Mouse (Mus musculus) kidney, postnatal 0 days (tissue): ENCODE measurements around the gene N4bp1. TPM values are rescaled to one million over a fixed set of nuclear protein-coding genes. Genes with fewer than 3 reads are reported as not detected.

Source experiments
- ATAC-seq: fragments of 200-750 bp; cut with Nextera tagmentation; replicated peaks from 2 replicates; pipeline ENCODE4 v1.8.0; 2017; ENCODE audit warnings: low read depth, moderate number of reproducible peaks, moderate TSS enrichment, moderate library complexity; ENCODE audit not compliant: low FRiP score
- DNase-seq: peaks from one replicate; pipeline ENCODE4 v3.0.0-alpha.2; 2016; ENCODE audit warnings: low spot score
- H3K27ac ChIP-seq: fragments of 300-500 bp; sonication (generic); 2 replicates; pipeline ENCODE4 v1.5.1; 2014; ENCODE audit warnings: mild to moderate bottlenecking
- H3K27me3 ChIP-seq: fragments of 300-500 bp; sonication (generic); 2 replicates; pipeline ENCODE4 v1.6.1; 2014; ENCODE audit warnings: low read length, mixed read lengths; ENCODE audit not compliant: insufficient read depth
- H3K36me3 ChIP-seq: fragments of 300-500 bp; sonication (generic); 2 replicates; pipeline ENCODE4 v1.6.1; 2014; ENCODE audit warnings: low read length, mixed read lengths; ENCODE audit not compliant: insufficient read depth
- H3K4me1 ChIP-seq: fragments of 300-500 bp; sonication (generic); replicated peaks from 2 replicates; pipeline ENCODE4 v1.6.1; 2014; ENCODE audit warnings: antibody characterized with exemption, low read length, mixed read lengths; ENCODE audit not compliant: insufficient read depth
- H3K4me2 ChIP-seq: fragments of 300-500 bp; sonication (generic); 2 replicates; pipeline ENCODE4 v1.6.1; 2014; ENCODE audit warnings: mild to moderate bottlenecking, low read length, moderate library complexity, mixed read lengths
- H3K4me3 ChIP-seq: fragments of 300-500 bp; sonication (generic); replicated peaks from 2 replicates; pipeline ENCODE4 v1.5.1; 2014; ENCODE audit warnings: low read depth, low read length
- H3K9ac ChIP-seq: fragments of 300-500 bp; sonication (generic); 2 replicates; pipeline ENCODE4 v1.6.1; 2014; ENCODE audit warnings: low read depth, low read length
- H3K9me3 ChIP-seq: fragments of 300-500 bp; sonication (generic); replicated peaks from 2 replicates; pipeline ENCODE4 v1.6.1; 2016; ENCODE audit warnings: low read length, inconsistent platforms, mixed read lengths
- CTCF ChIP-seq: IDR thresholded peaks from 2 replicates; pipeline ENCODE4 v1.5.1; 2016; ENCODE audit warnings: antibody characterized with exemption, low read depth, mild to moderate bottlenecking, moderate library complexity
- WGBS: fragments of 180-500 bp; shearing (Covaris S2); extraction: QIAGEN DNeasy Blood & Tissue Kit; methylation state at CpG from one replicate; pipeline ENCODE4 v1.1.7; 2014; 5-methylcytosine and 5-hydroxymethylcytosine counted together
- polyA plus RNA-seq: library from polyadenylated mRNA; unstranded; fragments of >200 nt; fragmentation: Nextera tagmentation; extraction: Ambion mirVana; gene quantifications from 2 replicates; pipeline ENCODE4 v1.2.1, GENCODE M21; 2015

The N4bp1 gene
- 5.6 and 6.3 TPM in 2 replicates for polyA plus RNA-seq

GRCm38 (mm10) chr8:86884489-86885463 lies at the start of gene N4bp1:
N4bp1 (minus strand) TSS chr8:86885258.
- peak; percentile 89 for ATAC-seq
- Histone ChIP-seq H3K9ac (peak within 1 kb of the TSS; percentile 94), H3K36me3 (no peaks in the 10 kb centered on the region), H3K4me2 (peak within 1 kb of the TSS; percentile 89), H3K4me3 (peak within 1 kb of the TSS; percentile 96), H3K27ac (peak within 1 kb of the TSS; percentile 93), H3K27me3 (no peaks in the 10 kb centered on the region), H3K9me3 (no peaks in the 10 kb centered on the region), H3K4me1 (peaks cover 13% of the 10 kb centered on the region)
- no peak for TF ChIP-seq CTCF
- peak; percentile 94 for DNase-seq
- WGBS: under 1% methylated on average over 81 of the region's 119 CpGs

- Histone ChIP-seq H3K4me2 (no peak overlapping the region), H3K9ac (no peak overlapping the region), H3K4me3 (no peak overlapping the region), H3K36me3 (no peaks in the 10 kb centered on the region), H3K27ac (no peak overlapping the region), H3K4me1 (no peaks in the 10 kb centered on the region), H3K27me3 (no peaks in the 10 kb centered on the region), H3K9me3 (no peaks in the 10 kb centered on the region)
- no peak for DNase-seq
- WGBS: 73% methylated on average over 5 of the region's 5 CpGs
- no peak for ATAC-seq
- TF ChIP-seq CTCF: 0 out of 2 replicates have a peak, but pooled peaks have one; percentile 2
Measured at GRCm38 (mm10) chr8:86934841-86935240, 49.8 kb upstream of the N4bp1 start.

GRCm38 (mm10) chr8:86934393-86934792 lies 49.3 kb upstream of the N4bp1 start:
- ATAC-seq (no peak), DNase-seq (no peak)
- Histone ChIP-seq H3K36me3 (no peaks in the 10 kb centered on the region), H3K27ac (no peak overlapping the region), H3K4me3 (no peak overlapping the region), H3K4me1 (no peaks in the 10 kb centered on the region), H3K9ac (no peak overlapping the region), H3K4me2 (no peak overlapping the region), H3K9me3 (no peaks in the 10 kb centered on the region), H3K27me3 (no peaks in the 10 kb centered on the region)
- no peak for TF ChIP-seq CTCF
- WGBS: 52% methylated on average over 13 of the region's 13 CpGs

GRCm38 (mm10) chr8:86933898-86934297 lies 48.8 kb upstream of the N4bp1 start:
- H3K9ac ChIP-seq: no peak overlapping the region
- H3K4me2 ChIP-seq: no peak overlapping the region
- no peaks in the 10 kb centered on the region for H3K4me1 ChIP-seq
- no peaks in the 10 kb centered on the region for H3K9me3 ChIP-seq
- 0 out of 2 replicates have a peak, but pooled peaks have one; percentile 43 for ATAC-seq
- H3K27me3 ChIP-seq: no peaks in the 10 kb centered on the region
- H3K4me3 ChIP-seq: no peak overlapping the region
- H3K27ac ChIP-seq: no peak overlapping the region
- no peaks in the 10 kb centered on the region for H3K36me3 ChIP-seq
- peak; percentile 84 for TF ChIP-seq CTCF
- peak; percentile 82 for DNase-seq
- WGBS: 9% methylated on average over 9 of the region's 9 CpGs

- H3K9ac ChIP-seq: no peak overlapping the region
- no peak overlapping the region for H3K4me2 ChIP-seq
- H3K36me3 ChIP-seq: no peaks in the 10 kb centered on the region
- ATAC-seq (no peak), DNase-seq (no peak)
- WGBS: 68% methylated on average over 8 of the region's 8 CpGs
- no peaks in the 10 kb centered on the region for H3K27me3 ChIP-seq
- H3K4me1 ChIP-seq: no peaks in the 10 kb centered on the region
- peak; percentile 20; the same call in 1 of the 2 replicates for TF ChIP-seq CTCF
- no peak overlapping the region for H3K27ac ChIP-seq
- no peaks in the 10 kb centered on the region for H3K9me3 ChIP-seq
- H3K4me3 ChIP-seq: no peak overlapping the region
Measured at GRCm38 (mm10) chr8:86926237-86926636, 41.2 kb upstream of the N4bp1 start.

- H3K9ac ChIP-seq: no peak overlapping the region
- H3K4me3 ChIP-seq: no peak overlapping the region
- no peaks in the 10 kb centered on the region for H3K9me3 ChIP-seq
- no peak overlapping the region for H3K27ac ChIP-seq
- no peaks in the 10 kb centered on the region for H3K36me3 ChIP-seq
- 78% methylated on average over 5 of the region's 5 CpGs for WGBS
- H3K4me1 ChIP-seq: no peaks in the 10 kb centered on the region
- DNase-seq: no peak
- H3K27me3 ChIP-seq: no peaks in the 10 kb centered on the region
- H3K4me2 ChIP-seq: no peak overlapping the region
- no peak for ATAC-seq
- no peak for TF ChIP-seq CTCF
Measured at GRCm38 (mm10) chr8:86923219-86923835, 38.3 kb upstream of the N4bp1 start.
